Mouse (Mus musculus): ENCODE data around the gene Dcakd. TPM values are rescaled to one million over a fixed set of nuclear protein-coding genes. Genes with fewer than 3 reads are reported as not detected.
"Not testable (repeated sequence)": the region's sequence is repeated elsewhere in the genome, so short reads cannot be mapped to it uniquely, and the experiment has no call there.

The Dcakd gene
- total RNA-seq, 2 experiments from 2014 or later = 22.0 to 28.2 TPM

GRCm38 (mm10) chr11:102981151-102981890 is 46.8 kb downstream of the Dcakd start:
- DNase-seq = no peak

GRCm38 (mm10) chr11:102978052-102978666 is 50.0 kb downstream of the Dcakd start:
- DNase-seq = no peak

- DNase-seq = not testable (repeated sequence)
These were observed 52.2 kb downstream of the Dcakd start for GRCm38 (mm10) chr11:102975966-102976365.

- no peak for DNase-seq
These were observed 55.8 kb downstream of the Dcakd start for GRCm38 (mm10) chr11:102972326-102972725.

GRCm38 (mm10) chr11:102971604-102972003 is 56.5 kb downstream of the Dcakd start:
- no peak for DNase-seq

GRCm38 (mm10) chr11:102964547-102965091 is 63.5 kb downstream of the Dcakd start:
- no peak for DNase-seq

- DNase-seq = no peak
These were observed 64.1 kb downstream of the Dcakd start for GRCm38 (mm10) chr11:102963855-102964546.

GRCm38 (mm10) chr11:102963246-102963854 is 64.8 kb downstream of the Dcakd start:
- DNase-seq = no peak

- DNase-seq = no peak
These were observed 65.3 kb downstream of the Dcakd start for GRCm38 (mm10) chr11:102962861-102963245.

GRCm38 (mm10) chr11:102961082-102961481 is 67.1 kb downstream of the Dcakd start:
- DNase-seq = no peak

- DNase-seq = no peak
These were observed 69.3 kb downstream of the Dcakd start for GRCm38 (mm10) chr11:102958870-102959269.

- DNase-seq = no peak
These were observed 69.7 kb downstream of the Dcakd start for GRCm38 (mm10) chr11:102958431-102958830.

- no peak for DNase-seq
These were observed 70.4 kb downstream of the Dcakd start for GRCm38 (mm10) chr11:102957692-102958091.

GRCm38 (mm10) chr11:102956962-102957614 is 71.0 kb downstream of the Dcakd start:
- DNase-seq = peak; percentile 39

- DNase-seq = no peak
These were observed 75.2 kb downstream of the Dcakd start for GRCm38 (mm10) chr11:102952922-102953321.

- DNase-seq = peak; percentile 18
These were observed 79.8 kb downstream of the Dcakd start for GRCm38 (mm10) chr11:102948043-102948961.

GRCm38 (mm10) chr11:102946992-102947343 is 81.2 kb downstream of the Dcakd start:
- DNase-seq = no peak

GRCm38 (mm10) chr11:102946265-102946991 is 81.7 kb downstream of the Dcakd start, which contains the start of gene C1ql1:
C1ql1 (minus strand) TSS chr11:102946688.
- DNase-seq = peak; percentile 90

- no peak for DNase-seq
These were observed 82.5 kb downstream of the Dcakd start for GRCm38 (mm10) chr11:102945306-102946264.
